Mouse (Mus musculus) MEL (cell line): ENCODE results near the gene Hgd. TPM values are rescaled to one million over a fixed set of nuclear protein-coding genes. Genes with fewer than 3 reads are reported as not detected.

Experiments
- DNase-seq: peaks from one replicate; pipeline ENCODE4 v3.0.0; 2011; ENCODE audit warnings: low read depth, low spot score
- H3K27ac ChIP-seq: 2 replicates; pipeline ENCODE4 v1.5.1; 2012; ENCODE audit warnings: low read depth, mild to moderate bottlenecking, control low read depth, low read length, moderate library complexity; ENCODE audit not compliant: control insufficient read depth
- H3K27me3 ChIP-seq, 2 experiments: fragments of 150-350 bp in 1 of 2; sonication (generic) in 1 of 2; 2 replicates each; pipeline ENCODE4 v1.6.1; 2012; ENCODE audit warnings: low read length in 2 of 2, mild to moderate bottlenecking in 2 of 2, improper control_type of control experiment in 1 of 2, moderate library complexity in 1 of 2; ENCODE audit not compliant: insufficient read depth in 2 of 2, control insufficient read depth in 1 of 2
- H3K36me3 ChIP-seq, 2 experiments: 2 replicates each; pipeline ENCODE4 v1.6.1; 2012 to 2014; ENCODE audit warnings: low read length in 2 of 2, improper control_type of control experiment in 1 of 2, inconsistent platforms in 1 of 2, mild to moderate bottlenecking in 1 of 2; ENCODE audit not compliant: insufficient read depth in 2 of 2, control insufficient read depth in 1 of 2
- H3K4me1 ChIP-seq, 2 experiments: fragments of 150-350 bp in 1 of 2; sonication (generic) in 1 of 2; 2 replicates each; pipeline ENCODE4 v1.6.1; 2012; ENCODE audit warnings: low read length in 2 of 2, improper control_type of control experiment in 1 of 2, mild to moderate bottlenecking in 1 of 2; ENCODE audit not compliant: insufficient read depth in 2 of 2, control insufficient read depth in 1 of 2
- H3K4me3 ChIP-seq, 2 experiments: fragments of 150-350 bp in 1 of 2; sonication (generic) in 1 of 2; 2 replicates each; pipeline ENCODE4 v1.5.1; 2012; ENCODE audit warnings: low read depth in 2 of 2, low read length in 2 of 2, mild to moderate bottlenecking in 2 of 2, moderate library complexity in 2 of 2, control low read depth in 1 of 2, improper control_type of control experiment in 1 of 2; ENCODE audit not compliant: control insufficient read depth in 1 of 2, insufficient read depth in 1 of 2
- H3K79me2 ChIP-seq: 2 replicates; pipeline ENCODE4 v1.6.1; 2012; ENCODE audit warnings: mild to moderate bottlenecking, low read length, moderate library complexity; ENCODE audit not compliant: control insufficient read depth, poor library complexity, insufficient read depth
- H3K9ac ChIP-seq: 2 replicates; pipeline ENCODE4 v1.6.1; 2012; ENCODE audit warnings: low read depth, mild to moderate bottlenecking, control low read depth, low read length, moderate library complexity; ENCODE audit not compliant: control insufficient read depth, poor library complexity, severe bottlenecking
- H3K9me3 ChIP-seq: fragments of 150-350 bp; sonication (generic); replicated peaks from 2 replicates; pipeline ENCODE4 v1.6.1; 2012; ENCODE audit warnings: mild to moderate bottlenecking, low read length, improper control_type of control experiment, moderate library complexity; ENCODE audit not compliant: insufficient read depth
- BHLHE40 ChIP-seq: IDR thresholded peaks from 2 replicates; pipeline ENCODE4 v1.6.1; 2012; ENCODE audit warnings: low read depth, mild to moderate bottlenecking, inconsistent platforms, low read length, improper control_type of control experiment, borderline replicate concordance
- GABPA ChIP-seq: IDR thresholded peaks from 2 replicates; pipeline ENCODE4 v1.6.1; 2012; ENCODE audit warnings: low read depth, mild to moderate bottlenecking, inconsistent platforms, low read length, improper control_type of control experiment, moderate library complexity
- HCFC1 ChIP-seq: IDR thresholded peaks from 2 replicates; pipeline ENCODE4 v1.6.1; 2012; ENCODE audit warnings: low read depth, mild to moderate bottlenecking, inconsistent platforms, low read length, improper control_type of control experiment, moderate library complexity
- MAX ChIP-seq: IDR thresholded peaks from 2 replicates; pipeline ENCODE4 v1.6.1; 2011; ENCODE audit warnings: low read length, improper control_type of control experiment
- MEF2A ChIP-seq: IDR thresholded peaks from 2 replicates; pipeline ENCODE4 v1.6.1; 2014; ENCODE audit warnings: low read depth, mild to moderate bottlenecking, inconsistent platforms, low read length, improper control_type of control experiment; ENCODE audit not compliant: poor library complexity, insufficient replicate concordance, severe bottlenecking; ENCODE audit errors: extremely low read depth
- MYB ChIP-seq: IDR thresholded peaks from 2 replicates; pipeline ENCODE4 v1.6.1; 2011; ENCODE audit warnings: mild to moderate bottlenecking, low read depth, low read length, improper control_type of control experiment
- MYC ChIP-seq: IDR thresholded peaks from 2 replicates; pipeline ENCODE4 v1.6.1; 2011; ENCODE audit warnings: low read depth, mild to moderate bottlenecking, low read length, improper control_type of control experiment, moderate library complexity
- NRF1 ChIP-seq: IDR thresholded peaks from 2 replicates; pipeline ENCODE4 v1.6.1; 2014; ENCODE audit warnings: low read depth, mild to moderate bottlenecking, inconsistent platforms, low read length, improper control_type of control experiment, moderate library complexity; ENCODE audit not compliant: poor library complexity, insufficient read depth, severe bottlenecking
- POLR2A ChIP-seq, 2 experiments: IDR thresholded peaks; 2 replicates each; pipeline ENCODE4 v1.6.1; 2011 to 2012; ENCODE audit warnings: low read length in 2 of 2, mild to moderate bottlenecking in 2 of 2, control low read depth in 1 of 2, improper control_type of control experiment in 1 of 2, low read depth in 1 of 2, moderate library complexity in 1 of 2; ENCODE audit not compliant: control insufficient read depth in 1 of 2, insufficient read depth in 1 of 2, poor library complexity in 1 of 2
- POLR2AphosphoS2 ChIP-seq: IDR thresholded peaks from 2 replicates; pipeline ENCODE4 v1.6.1; 2011; ENCODE audit warnings: low read length, improper control_type of control experiment
- RCOR1 ChIP-seq: IDR thresholded peaks from 2 replicates; pipeline ENCODE4 v1.6.1; 2012; ENCODE audit warnings: low read depth, mild to moderate bottlenecking, inconsistent platforms, low read length, improper control_type of control experiment
- SMC3 ChIP-seq: IDR thresholded peaks from 2 replicates; pipeline ENCODE4 v1.6.1; 2011; ENCODE audit warnings: low read depth, low read length, improper control_type of control experiment
- TCF12 ChIP-seq: IDR thresholded peaks from 2 replicates; pipeline ENCODE4 v1.6.1; 2014; ENCODE audit warnings: low read depth, mild to moderate bottlenecking, inconsistent platforms, low read length, improper control_type of control experiment, moderate library complexity
- UBTF ChIP-seq: IDR thresholded peaks from 2 replicates; pipeline ENCODE4 v1.6.1; 2012; ENCODE audit warnings: low read depth, mild to moderate bottlenecking, inconsistent platforms, low read length, improper control_type of control experiment, moderate library complexity, borderline replicate concordance; ENCODE audit not compliant: insufficient read depth
- USF1 ChIP-seq: IDR thresholded peaks from 2 replicates; pipeline ENCODE4 v1.6.1; 2014; ENCODE audit warnings: low read depth, mild to moderate bottlenecking, inconsistent platforms, low read length, improper control_type of control experiment, moderate library complexity
- USF2 ChIP-seq, 2 experiments: IDR thresholded peaks; 2 replicates each; pipeline ENCODE4 v1.6.1; 2011 to 2012; ENCODE audit warnings: improper control_type of control experiment in 2 of 2, low read length in 2 of 2, borderline replicate concordance in 1 of 2, inconsistent platforms in 1 of 2, low read depth in 1 of 2, mild to moderate bottlenecking in 1 of 2; ENCODE audit not compliant: insufficient read depth in 1 of 2
- ZKSCAN1 ChIP-seq: IDR thresholded peaks from 2 replicates; pipeline ENCODE4 v1.6.1; 2012; ENCODE audit warnings: low read depth, mild to moderate bottlenecking, inconsistent platforms, low read length, improper control_type of control experiment, moderate library complexity
- polyA plus RNA-seq, 2 experiments: library from polyadenylated mRNA; stranded (reverse) in 1 of 2; unstranded in 1 of 2; fragments of >175 nt in 1 of 2; fragments of >200 nt in 1 of 2; gene quantifications; 2 replicates each; pipeline versions ENCODE4 v1.2.1 to v1.2.4; 2012; ENCODE audit warnings: low replicate concordance in 2 of 2, low read depth in 1 of 2; ENCODE audit not compliant: insufficient read length in 2 of 2, insufficient read depth in 1 of 2, missing spikeins in 1 of 2
- total RNA-seq: library from RNA; depleted of rRNA; stranded (reverse); fragments of 300-350 nt; gene quantifications from 2 replicates; pipeline ENCODE4 v1.2.3, GENCODE M21; 2012

Hgd gene
- total and polyA plus RNA-seq, 3 experiments, result not detected

GRCm38 (mm10) chr16:37585129-37585563 lies 5.2 kb downstream of the Hgd start:
- no peak overlapping the region for H3K9ac ChIP-seq
- no peak for TF ChIP-seq NRF1
- no peak for TF ChIP-seq USF1
- TF ChIP-seq GABPA, result no peak
- no peak for TF ChIP-seq BHLHE40
- no peak for TF ChIP-seq MEF2A
- TF ChIP-seq MYB, result no peak
- no peak for TF ChIP-seq USF2 (IDR thresholded peaks at IDR 0.05; ENCODE audit: borderline replicate concordance in 1 of 2, insufficient read depth in 1 of 2, low read depth in 1 of 2, low read length in 2 of 2)
- no peak for TF ChIP-seq MAX
- no peak for TF ChIP-seq POLR2A (IDR thresholded peaks at IDR 0.05; ENCODE audit: control insufficient read depth in 1 of 2, insufficient read depth in 1 of 2, low read depth in 1 of 2, low read length in 2 of 2, poor library complexity in 1 of 2)
- TF ChIP-seq POLR2AphosphoS2, result no peak
- no peak for TF ChIP-seq SMC3
- TF ChIP-seq MYC, result no peak
- H3K27me3 ChIP-seq, result no peaks in the 10 kb centered on the region
- no peaks in the 10 kb centered on the region for H3K36me3 ChIP-seq
- no peak overlapping the region for H3K27ac ChIP-seq
- no peaks in the 10 kb centered on the region for H3K4me1 ChIP-seq
- H3K79me2 ChIP-seq, result no peaks in the 10 kb centered on the region
- DNase-seq, result no peak
- H3K4me3 ChIP-seq, result no peak overlapping the region
- no peaks in the 10 kb centered on the region for H3K9me3 ChIP-seq

- no peaks in the 10 kb centered on the region for H3K9me3 ChIP-seq
- no peaks in the 10 kb centered on the region for H3K79me2 ChIP-seq
- H3K4me1 ChIP-seq, result no peaks in the 10 kb centered on the region
- no peaks in the 10 kb centered on the region for H3K36me3 ChIP-seq
- TF ChIP-seq HCFC1, result no peak
- TF ChIP-seq ZKSCAN1, result no peak
- no peak for TF ChIP-seq RCOR1
- TF ChIP-seq GABPA, result no peak
- no peak for TF ChIP-seq UBTF
- no peak for TF ChIP-seq TCF12
- no peak overlapping the region for H3K4me3 ChIP-seq
- no peaks in the 10 kb centered on the region; a peak in 2 of 4 replicates for H3K27me3 ChIP-seq
- DNase-seq, result no peak
- H3K9ac ChIP-seq, result no peak overlapping the region
- H3K27ac ChIP-seq, result no peak overlapping the region
Observed at GRCm38 (mm10) chr16:37590921-37591320, 11.0 kb downstream of the Hgd start.
